Mouse (Mus musculus): ENCODE measurements around the gene Cdk18.

Cdk18 gene

GRCm38 (mm10) chr1:132063096-132063495 is 76.4 kb downstream of the Cdk18 start:
- no peak for DNase-seq (ENCODE audit: low spot score in 2 of 2)

Measured in frontal cortex, postnatal 14 days (tissue).